Mouse (Mus musculus): ENCODE measurements around the gene a. TPM values are rescaled to one million over a fixed set of nuclear protein-coding genes. Genes with fewer than 3 reads are reported as not detected.

The a gene
- polyA plus RNA-seq, 1 experiment from 2014 or later: not detected

- H3K9me3 ChIP-seq (ENCODE audit: control insufficient read depth, low read length): no peaks in the 10 kb centered on the region
- under 1% methylated on average over 54 of the region's 67 CpGs for WGBS
- H3K36me3 ChIP-seq (ENCODE audit: control insufficient read depth, insufficient read depth, low read length): no peaks in the 10 kb centered on the region
- H3K27ac ChIP-seq (ENCODE audit: low read length): peak overlapping the region; percentile 99
- peak overlapping the region; percentile 98 for H3K9ac ChIP-seq (ENCODE audit: low read length)
- peak; percentile 45 for ATAC-seq (ENCODE audit: low read depth)
- no peaks in the 10 kb centered on the region for H3K27me3 ChIP-seq (ENCODE audit: control insufficient read depth, insufficient read depth, low read depth, low read length)
- H3K4me3 ChIP-seq (ENCODE audit: low read length): peak overlapping the region; percentile 83
- H3K4me2 ChIP-seq (ENCODE audit: low read depth, low read length): peak overlapping the region; percentile 74
- H3K4me1 ChIP-seq (replicated peaks; ENCODE audit: control insufficient read depth, insufficient read depth, low read length): peaks cover 28% of the 10 kb centered on the region
These were observed 750 bp downstream of the a start for GRCm38 (mm10) chr2:154791661-154792642.

- WGBS: 62% methylated on average over 1 of the region's 1 CpGs
- Histone ChIP-seq H3K9me3 (ENCODE audit: control insufficient read depth, low read length) (no peaks in the 10 kb centered on the region), H3K4me1 (replicated peaks; ENCODE audit: control insufficient read depth, insufficient read depth, low read length) (peaks cover 14% of the 10 kb centered on the region), H3K4me3 (ENCODE audit: low read length) (no peak overlapping the region), H3K4me2 (ENCODE audit: low read depth, low read length) (no peak overlapping the region), H3K36me3 (ENCODE audit: control insufficient read depth, insufficient read depth, low read length) (no peaks in the 10 kb centered on the region), H3K9ac (ENCODE audit: low read length) (no peak overlapping the region), H3K27me3 (ENCODE audit: control insufficient read depth, insufficient read depth, low read depth, low read length) (no peaks in the 10 kb centered on the region), H3K27ac (ENCODE audit: low read length) (no peak overlapping the region)
- ATAC-seq (ENCODE audit: low read depth): peak; percentile 68; the same call in 1 of the 2 replicates
These were observed 12.2 kb downstream of the a start for GRCm38 (mm10) chr2:154803372-154803771.

GRCm38 (mm10) chr2:154803845-154804244, 12.6 kb downstream of the a start:
- no peak overlapping the region for H3K27ac ChIP-seq (ENCODE audit: low read length)
- peaks cover 17% of the 10 kb centered on the region for H3K4me1 ChIP-seq (replicated peaks; ENCODE audit: control insufficient read depth, insufficient read depth, low read length)

GRCm38 (mm10) chr2:154807689-154808088, 16.5 kb downstream of the a start:
- no peaks in the 10 kb centered on the region for H3K9me3 ChIP-seq (ENCODE audit: control insufficient read depth, low read length)
- H3K4me3 ChIP-seq (ENCODE audit: low read length): no peak overlapping the region
- no peak overlapping the region for H3K27ac ChIP-seq (ENCODE audit: low read length)
- 34% methylated on average over 1 of the region's 1 CpGs for WGBS
- H3K36me3 ChIP-seq (ENCODE audit: control insufficient read depth, insufficient read depth, low read length): no peaks in the 10 kb centered on the region
- H3K4me1 ChIP-seq (replicated peaks; ENCODE audit: control insufficient read depth, insufficient read depth, low read length): peaks cover 31% of the 10 kb centered on the region
- no peaks in the 10 kb centered on the region for H3K27me3 ChIP-seq (ENCODE audit: control insufficient read depth, insufficient read depth, low read depth, low read length)
- H3K9ac ChIP-seq (ENCODE audit: low read length): no peak overlapping the region
- H3K4me2 ChIP-seq (ENCODE audit: low read depth, low read length): no peak overlapping the region
- no peak for ATAC-seq (ENCODE audit: low read depth)

More at GRCm38 (mm10) chr2:154803845-154804244, 12.6 kb downstream of the a start:
- Histone ChIP-seq H3K4me3 (ENCODE audit: low read length) (no peak overlapping the region), H3K4me2 (ENCODE audit: low read depth, low read length) (no peak overlapping the region), H3K9ac (ENCODE audit: low read length) (no peak overlapping the region), H3K9me3 (ENCODE audit: control insufficient read depth, low read length) (no peaks in the 10 kb centered on the region), H3K36me3 (ENCODE audit: control insufficient read depth, insufficient read depth, low read length) (no peaks in the 10 kb centered on the region), H3K27me3 (ENCODE audit: control insufficient read depth, insufficient read depth, low read depth, low read length) (no peaks in the 10 kb centered on the region)
- no peak for ATAC-seq (ENCODE audit: low read depth)
- 40% methylated on average over 4 of the region's 4 CpGs for WGBS

GRCm38 (mm10) chr2:154809107-154809762, 18.0 kb downstream of the a start:
- peaks cover 31% of the 10 kb centered on the region for H3K4me1 ChIP-seq (replicated peaks; ENCODE audit: control insufficient read depth, insufficient read depth, low read length)
- no peak overlapping the region for H3K9ac ChIP-seq (ENCODE audit: low read length)
- H3K4me3 ChIP-seq (ENCODE audit: low read length): no peak overlapping the region
- peak; percentile 85 for ATAC-seq (ENCODE audit: low read depth)
- H3K27ac ChIP-seq (ENCODE audit: low read length): no peak overlapping the region; the same call in 1 of the 2 replicates
- no peak overlapping the region for H3K4me2 ChIP-seq (ENCODE audit: low read depth, low read length)
- WGBS: 45% methylated on average over 1 of the region's 1 CpGs
- H3K27me3 ChIP-seq (ENCODE audit: control insufficient read depth, insufficient read depth, low read depth, low read length): no peaks in the 10 kb centered on the region
- no peaks in the 10 kb centered on the region for H3K9me3 ChIP-seq (ENCODE audit: control insufficient read depth, low read length)
- H3K36me3 ChIP-seq (ENCODE audit: control insufficient read depth, insufficient read depth, low read length): no peaks in the 10 kb centered on the region

GRCm38 (mm10) chr2:154810821-154811220, 19.6 kb downstream of the a start:
- Histone ChIP-seq H3K9me3 (ENCODE audit: control insufficient read depth, low read length) (no peaks in the 10 kb centered on the region), H3K9ac (ENCODE audit: low read length) (no peak overlapping the region), H3K27me3 (ENCODE audit: control insufficient read depth, insufficient read depth, low read depth, low read length) (no peaks in the 10 kb centered on the region), H3K27ac (ENCODE audit: low read length) (no peak overlapping the region), H3K36me3 (ENCODE audit: control insufficient read depth, insufficient read depth, low read length) (no peaks in the 10 kb centered on the region), H3K4me1 (replicated peaks; ENCODE audit: control insufficient read depth, insufficient read depth, low read length) (peaks cover 27% of the 10 kb centered on the region), H3K4me3 (ENCODE audit: low read length) (no peak overlapping the region), H3K4me2 (ENCODE audit: low read depth, low read length) (no peak overlapping the region)
- ATAC-seq (ENCODE audit: low read depth): no peak
- WGBS: 38% methylated on average over 1 of the region's 1 CpGs

GRCm38 (mm10) chr2:154813426-154813825, 22.2 kb downstream of the a start:
- WGBS: 72% methylated on average over 2 of the region's 2 CpGs
- no peak overlapping the region for H3K9ac ChIP-seq (ENCODE audit: low read length)

GRCm38 (mm10) chr2:154817089-154817488, 25.9 kb downstream of the a start:
- ATAC-seq (ENCODE audit: low read depth): no peak
- H3K4me3 ChIP-seq (ENCODE audit: low read length): no peak overlapping the region
- H3K9ac ChIP-seq (ENCODE audit: low read length): no peak overlapping the region
- no peaks in the 10 kb centered on the region for H3K9me3 ChIP-seq (ENCODE audit: control insufficient read depth, low read length)
- H3K36me3 ChIP-seq (ENCODE audit: control insufficient read depth, insufficient read depth, low read length): no peaks in the 10 kb centered on the region
- H3K4me1 ChIP-seq (replicated peaks; ENCODE audit: control insufficient read depth, insufficient read depth, low read length): peaks cover 10% of the 10 kb centered on the region
- no peak overlapping the region for H3K27ac ChIP-seq (ENCODE audit: low read length)
- 56% methylated on average over 3 of the region's 3 CpGs for WGBS
- H3K27me3 ChIP-seq (ENCODE audit: control insufficient read depth, insufficient read depth, low read depth, low read length): no peaks in the 10 kb centered on the region
- no peak overlapping the region for H3K4me2 ChIP-seq (ENCODE audit: low read depth, low read length)

More at GRCm38 (mm10) chr2:154813426-154813825, 22.2 kb downstream of the a start:
- Histone ChIP-seq H3K9me3 (ENCODE audit: control insufficient read depth, low read length) (no peaks in the 10 kb centered on the region), H3K36me3 (ENCODE audit: control insufficient read depth, insufficient read depth, low read length) (no peaks in the 10 kb centered on the region), H3K4me1 (replicated peaks; ENCODE audit: control insufficient read depth, insufficient read depth, low read length) (peaks cover 20% of the 10 kb centered on the region), H3K27me3 (ENCODE audit: control insufficient read depth, insufficient read depth, low read depth, low read length) (no peaks in the 10 kb centered on the region), H3K27ac (ENCODE audit: low read length) (no peak overlapping the region), H3K4me3 (ENCODE audit: low read length) (no peak overlapping the region), H3K4me2 (ENCODE audit: low read depth, low read length) (no peak overlapping the region)
- ATAC-seq (ENCODE audit: low read depth): no peak

GRCm38 (mm10) chr2:154817788-154818187, 26.6 kb downstream of the a start:
- Histone ChIP-seq H3K4me3 (ENCODE audit: low read length) (no peak overlapping the region), H3K36me3 (ENCODE audit: control insufficient read depth, insufficient read depth, low read length) (no peaks in the 10 kb centered on the region), H3K27me3 (ENCODE audit: control insufficient read depth, insufficient read depth, low read depth, low read length) (no peaks in the 10 kb centered on the region), H3K9me3 (ENCODE audit: control insufficient read depth, low read length) (no peaks in the 10 kb centered on the region), H3K9ac (ENCODE audit: low read length) (no peak overlapping the region), H3K27ac (ENCODE audit: low read length) (no peak overlapping the region), H3K4me1 (replicated peaks; ENCODE audit: control insufficient read depth, insufficient read depth, low read length) (peaks cover 10% of the 10 kb centered on the region), H3K4me2 (ENCODE audit: low read depth, low read length) (no peak overlapping the region)
- 50% methylated on average over 1 of the region's 1 CpGs for WGBS
- no peak for ATAC-seq (ENCODE audit: low read depth)
